Mouse (Mus musculus) brain, embryonic 14.5 days (tissue): Measurements from ENCODE around the gene Kcnk1.

Experiments
- CTCF ChIP-seq: fragments of 200-500 bp; IDR thresholded peaks from 2 replicates; pipeline ENCODE4 v1.5.1; 2012; ENCODE audit warnings: inconsistent platforms, mild to moderate bottlenecking, moderate library complexity, borderline replicate concordance; ENCODE audit not compliant: insufficient read depth, insufficient read length; ENCODE audit errors: extremely low read depth
- POLR2A ChIP-seq: fragments of 200-500 bp; IDR thresholded peaks from 2 replicates; pipeline ENCODE4 v1.6.1; 2012; ENCODE audit warnings: mild to moderate bottlenecking, inconsistent platforms, borderline replicate concordance; ENCODE audit not compliant: poor library complexity, insufficient read depth, insufficient read length, severe bottlenecking; ENCODE audit errors: extremely low read depth

DNA sequence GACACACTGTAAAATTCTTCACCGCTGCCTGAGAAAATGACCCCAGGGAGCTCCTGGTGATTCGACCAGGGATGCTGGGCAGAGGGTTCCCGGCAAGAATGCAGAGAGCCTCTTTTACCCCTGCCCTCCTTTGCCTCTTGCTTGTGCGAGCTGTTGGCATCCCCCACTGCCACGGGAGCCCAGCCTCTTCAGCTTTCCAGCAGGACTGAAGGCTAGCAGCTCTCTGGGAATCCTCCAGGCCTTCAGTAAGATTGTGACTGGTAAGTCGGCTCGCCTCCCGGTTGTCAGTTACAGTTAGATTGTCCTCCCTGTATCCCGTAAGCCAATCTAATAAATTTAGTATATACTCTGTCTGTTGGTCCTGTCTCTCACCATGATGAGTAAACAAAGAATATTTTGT, 38.2 kb upstream of the Kcnk1 start:
- TF ChIP-seq CTCF (no peak), POLR2A (no peak)
